Mouse (Mus musculus) cerebellum, adult 2 months (tissue): ENCODE data around the gene Dok5.

Experiments
- CTCF ChIP-seq: fragments of 200-500 bp; IDR thresholded peaks from 2 replicates; pipeline ENCODE4 v1.5.1; 2011; ENCODE audit warnings: low read depth, mild to moderate bottlenecking, control low read depth, low read length, moderate library complexity, borderline replicate concordance; ENCODE audit not compliant: insufficient read depth
- POLR2A ChIP-seq: fragments of 200-500 bp; IDR thresholded peaks from 2 replicates; pipeline ENCODE4 v1.6.1; 2011; ENCODE audit warnings: low read length, control low read depth, borderline replicate concordance; ENCODE audit not compliant: insufficient read depth

DNA sequence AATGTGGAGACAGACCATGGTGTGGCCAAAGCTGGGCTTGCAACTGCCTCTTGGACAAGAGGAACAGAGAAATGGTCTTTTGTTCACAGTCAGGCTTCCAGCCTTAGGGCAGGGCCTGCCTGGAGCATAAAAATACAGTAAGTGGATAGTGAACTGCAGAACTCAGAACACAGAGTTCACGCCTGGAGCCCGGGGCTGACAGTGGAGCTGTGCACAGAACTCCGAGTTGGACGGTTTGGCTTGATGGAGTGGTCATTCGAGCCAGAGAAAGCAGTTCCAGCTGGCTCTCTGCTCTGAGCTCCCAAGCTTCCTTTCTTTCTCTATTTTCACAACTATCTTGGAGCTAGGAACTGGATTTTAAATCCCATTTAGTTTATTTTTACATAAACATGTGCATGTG lies 124.5 kb downstream of the Dok5 start:
- TF ChIP-seq CTCF (no peak), POLR2A (no peak)
